Mouse (Mus musculus): ENCODE data around the gene Lgals1. TPM values are rescaled to one million over a fixed set of nuclear protein-coding genes. Genes with fewer than 3 reads are reported as not detected.

Lgals1 gene
- polyA plus RNA-seq, 1 experiment from 2014 or later, result 718 TPM

DNA sequence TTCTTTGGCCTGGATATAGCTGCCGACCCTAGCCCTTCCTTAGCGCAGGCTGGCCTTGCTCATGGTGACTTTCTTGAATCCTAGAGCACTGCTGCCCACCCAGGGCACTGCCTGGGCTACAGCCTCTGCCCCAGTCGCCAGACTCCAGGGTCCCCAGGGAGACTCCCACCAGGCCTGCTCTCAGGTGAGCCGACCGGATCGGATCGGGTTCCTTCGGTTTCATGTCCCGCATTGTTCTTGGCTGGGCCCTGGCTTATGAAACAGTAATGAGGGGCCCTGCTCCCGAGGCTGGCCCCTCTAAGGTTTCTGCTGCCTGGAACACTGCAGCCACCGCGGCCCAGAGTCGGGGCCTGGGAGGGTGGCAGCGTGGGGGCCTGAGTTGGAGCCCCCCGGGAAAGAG is 30.5 kb downstream of the Lgals1 start:
- no peak overlapping the region for H3K9ac ChIP-seq (ENCODE audit: low read length)

DNA sequence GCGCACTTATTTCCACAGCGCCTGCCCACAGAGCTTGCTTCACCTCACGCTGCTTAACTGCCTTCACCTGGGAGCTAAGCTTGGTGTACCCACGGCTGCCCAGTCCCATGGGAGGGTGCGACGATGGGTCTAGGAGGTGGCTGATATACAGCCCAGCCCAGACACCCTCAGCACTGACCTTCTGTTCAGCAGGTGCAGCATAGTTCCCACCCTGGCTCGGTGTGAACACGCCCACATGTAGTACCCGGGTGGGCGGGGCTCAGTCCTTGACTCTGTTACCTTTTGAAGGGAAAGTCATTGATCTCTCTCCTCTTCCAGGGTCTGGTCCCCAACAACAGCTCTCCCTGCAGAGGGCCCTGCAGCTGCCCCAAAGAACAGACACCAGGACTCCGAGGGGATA is 33.0 kb downstream of the Lgals1 start:
- no peak for ATAC-seq (replicated peaks; ENCODE audit: extremely low read depth, insufficient read depth, low FRiP score)
- WGBS, result 82% methylated on average over 11 of the region's 11 CpGs

More for the DNA sequence above, 30.5 kb downstream of the Lgals1 start:
- ATAC-seq (replicated peaks; ENCODE audit: extremely low read depth, insufficient read depth, low FRiP score), result no peak
- H3K9me3 ChIP-seq (replicated peaks; ENCODE audit: control insufficient read depth, low read length), result no peaks in the 10 kb centered on the region
- WGBS, result 42% methylated on average over 15 of the region's 15 CpGs
- H3K27me3 ChIP-seq (ENCODE audit: control insufficient read depth, insufficient read depth, low read length), result no peaks in the 10 kb centered on the region
- no peak overlapping the region for H3K4me3 ChIP-seq (ENCODE audit: low read length)
- H3K27ac ChIP-seq (ENCODE audit: low read length), result no peak overlapping the region
- H3K36me3 ChIP-seq (ENCODE audit: control insufficient read depth, insufficient read depth), result no peaks in the 10 kb centered on the region
- no peaks in the 10 kb centered on the region for H3K4me1 ChIP-seq (ENCODE audit: control insufficient read depth, insufficient read depth, low read length)
- H3K4me2 ChIP-seq (ENCODE audit: low read depth, low read length), result no peak overlapping the region

DNA sequence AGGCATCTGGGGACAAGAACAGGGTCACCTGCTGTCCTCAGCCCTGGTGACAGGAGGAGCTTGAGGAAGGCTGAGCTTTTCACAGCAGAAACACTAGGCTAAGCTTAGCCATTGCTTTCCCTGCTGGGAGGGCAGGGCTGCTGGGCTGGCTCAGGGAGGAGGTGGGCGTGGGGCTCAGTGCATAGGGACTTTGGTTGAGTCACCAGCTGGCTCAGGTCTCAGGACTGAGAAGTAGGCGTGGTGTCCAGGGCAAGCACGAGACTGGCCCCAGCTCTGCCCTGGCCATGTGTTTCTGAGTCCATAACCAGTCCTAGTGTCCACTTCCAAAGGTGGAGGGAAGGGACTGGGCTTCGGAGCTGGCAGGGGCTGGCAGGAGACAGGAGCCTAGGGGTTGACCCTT is 33.6 kb downstream of the Lgals1 start:
- Histone ChIP-seq H3K9ac (ENCODE audit: low read length) (no peak overlapping the region), H3K27ac (ENCODE audit: low read length) (no peak overlapping the region), H3K36me3 (ENCODE audit: control insufficient read depth, insufficient read depth) (no peaks in the 10 kb centered on the region), H3K27me3 (ENCODE audit: control insufficient read depth, insufficient read depth, low read length) (no peaks in the 10 kb centered on the region), H3K4me1 (ENCODE audit: control insufficient read depth, insufficient read depth, low read length) (0 out of 2 replicates have a peak, but pooled peaks cover 3% of the 10 kb centered on the region), H3K4me2 (ENCODE audit: low read depth, low read length) (no peak overlapping the region), H3K9me3 (replicated peaks; ENCODE audit: control insufficient read depth, low read length) (no peaks in the 10 kb centered on the region), H3K4me3 (ENCODE audit: low read length) (no peak overlapping the region)
- no peak for ATAC-seq (replicated peaks; ENCODE audit: extremely low read depth, insufficient read depth, low FRiP score)
- 69% methylated on average over 4 of the region's 4 CpGs for WGBS

More for the DNA sequence above, 33.0 kb downstream of the Lgals1 start:
- Histone ChIP-seq H3K27me3 (ENCODE audit: control insufficient read depth, insufficient read depth, low read length) (no peaks in the 10 kb centered on the region), H3K4me2 (ENCODE audit: low read depth, low read length) (no peak overlapping the region), H3K9me3 (replicated peaks; ENCODE audit: control insufficient read depth, low read length) (no peaks in the 10 kb centered on the region), H3K9ac (ENCODE audit: low read length) (no peak overlapping the region), H3K4me1 (ENCODE audit: control insufficient read depth, insufficient read depth, low read length) (0 out of 2 replicates have a peak, but pooled peaks cover 3% of the 10 kb centered on the region), H3K4me3 (ENCODE audit: low read length) (no peak overlapping the region), H3K36me3 (ENCODE audit: control insufficient read depth, insufficient read depth) (no peaks in the 10 kb centered on the region), H3K27ac (ENCODE audit: low read length) (no peak overlapping the region)

GRCm38 (mm10) chr15:78962885-78963284 is 36.4 kb downstream of the Lgals1 start:
- H3K27me3 ChIP-seq (ENCODE audit: control insufficient read depth, insufficient read depth, low read length), result no peaks in the 10 kb centered on the region
- no peak; the same call in 1 of the 2 replicates for ATAC-seq (replicated peaks; ENCODE audit: extremely low read depth, insufficient read depth, low FRiP score)
- no peaks in the 10 kb centered on the region for H3K36me3 ChIP-seq (ENCODE audit: control insufficient read depth, insufficient read depth)

GRCm38 (mm10) chr15:78971626-78972025 is 45.1 kb downstream of the Lgals1 start:
- no peaks in the 10 kb centered on the region for H3K9me3 ChIP-seq (replicated peaks; ENCODE audit: control insufficient read depth, low read length)
- no peak overlapping the region for H3K9ac ChIP-seq (ENCODE audit: low read length)
- no peak overlapping the region for H3K27ac ChIP-seq (ENCODE audit: low read length)
- WGBS, result 53% methylated on average over 6 of the region's 6 CpGs
- no peak overlapping the region for H3K4me3 ChIP-seq (ENCODE audit: low read length)
- H3K4me1 ChIP-seq (ENCODE audit: control insufficient read depth, insufficient read depth, low read length), result no peaks in the 10 kb centered on the region
- H3K4me2 ChIP-seq (ENCODE audit: low read depth, low read length), result no peak overlapping the region
- H3K27me3 ChIP-seq (ENCODE audit: control insufficient read depth, insufficient read depth, low read length), result no peaks in the 10 kb centered on the region
- no peaks in the 10 kb centered on the region for H3K36me3 ChIP-seq (ENCODE audit: control insufficient read depth, insufficient read depth)
- no peak for ATAC-seq (replicated peaks; ENCODE audit: extremely low read depth, insufficient read depth, low FRiP score)

More at GRCm38 (mm10) chr15:78962885-78963284, 36.4 kb downstream of the Lgals1 start:
- no peak overlapping the region for H3K27ac ChIP-seq (ENCODE audit: low read length)
- H3K9me3 ChIP-seq (replicated peaks; ENCODE audit: control insufficient read depth, low read length), result no peaks in the 10 kb centered on the region
- no peak overlapping the region for H3K4me2 ChIP-seq (ENCODE audit: low read depth, low read length)
- WGBS, result 25% methylated on average over 2 of the region's 2 CpGs
- 0 out of 2 replicates have a peak, but pooled peaks cover 3% of the 10 kb centered on the region for H3K4me1 ChIP-seq (ENCODE audit: control insufficient read depth, insufficient read depth, low read length)
- no peak overlapping the region for H3K4me3 ChIP-seq (ENCODE audit: low read length)
- no peak overlapping the region for H3K9ac ChIP-seq (ENCODE audit: low read length)

- no peak overlapping the region for H3K27ac ChIP-seq (ENCODE audit: low read length)
- ATAC-seq (replicated peaks; ENCODE audit: extremely low read depth, insufficient read depth, low FRiP score), result no peak
- H3K36me3 ChIP-seq (ENCODE audit: control insufficient read depth, insufficient read depth), result no peaks in the 10 kb centered on the region
- H3K4me2 ChIP-seq (ENCODE audit: low read depth, low read length), result no peak overlapping the region
- no peaks in the 10 kb centered on the region for H3K27me3 ChIP-seq (ENCODE audit: control insufficient read depth, insufficient read depth, low read length)
- H3K9me3 ChIP-seq (replicated peaks; ENCODE audit: control insufficient read depth, low read length), result no peaks in the 10 kb centered on the region
- no peak overlapping the region for H3K4me3 ChIP-seq (ENCODE audit: low read length)
- WGBS, result 77% methylated on average over 7 of the region's 7 CpGs
- H3K4me1 ChIP-seq (ENCODE audit: control insufficient read depth, insufficient read depth, low read length), result peaks cover 6% of the 10 kb centered on the region
- no peak overlapping the region for H3K9ac ChIP-seq (ENCODE audit: low read length)
Observed at GRCm38 (mm10) chr15:78973950-78974349, 47.4 kb downstream of the Lgals1 start.

DNA sequence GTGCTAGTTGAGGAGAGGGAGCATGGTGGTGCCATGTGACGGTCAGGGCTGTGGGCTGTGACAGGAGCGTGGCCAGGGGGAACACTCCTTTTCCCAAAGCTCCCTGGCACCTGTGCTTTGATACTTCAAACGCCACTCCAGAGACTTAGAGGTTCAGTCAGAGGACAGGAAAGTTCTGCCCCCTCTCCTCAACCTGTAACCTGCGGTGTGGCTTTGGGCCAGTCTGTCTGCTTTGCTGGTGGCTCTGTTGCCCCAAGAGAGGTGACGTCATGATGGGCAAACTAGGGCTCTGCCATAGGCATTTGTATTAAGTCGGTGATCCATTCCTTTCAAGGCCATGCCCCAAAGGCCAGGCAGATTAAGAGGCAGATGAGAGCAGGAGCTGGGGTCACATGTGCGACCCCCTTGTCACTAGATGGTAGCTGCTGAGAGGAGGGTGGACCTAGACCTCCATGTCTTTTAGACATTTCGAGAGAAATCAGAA is 51.2 kb downstream of the Lgals1 start:
- WGBS, result 88% methylated on average over 8 of the region's 8 CpGs
- H3K9me3 ChIP-seq (replicated peaks; ENCODE audit: control insufficient read depth, low read length), result no peaks in the 10 kb centered on the region
- no peaks in the 10 kb centered on the region for H3K27me3 ChIP-seq (ENCODE audit: control insufficient read depth, insufficient read depth, low read length)
- H3K4me2 ChIP-seq (ENCODE audit: low read depth, low read length), result no peak overlapping the region
- peaks cover 19% of the 10 kb centered on the region for H3K4me1 ChIP-seq (ENCODE audit: control insufficient read depth, insufficient read depth, low read length)
- no peaks in the 10 kb centered on the region for H3K36me3 ChIP-seq (ENCODE audit: control insufficient read depth, insufficient read depth)
- no peak for ATAC-seq (replicated peaks; ENCODE audit: extremely low read depth, insufficient read depth, low FRiP score)
- no peak overlapping the region for H3K27ac ChIP-seq (ENCODE audit: low read length)
- H3K9ac ChIP-seq (ENCODE audit: low read length), result no peak overlapping the region
- H3K4me3 ChIP-seq (ENCODE audit: low read length), result no peak overlapping the region

GRCm38 (mm10) chr15:78978875-78979274 is 52.4 kb downstream of the Lgals1 start:
- H3K27me3 ChIP-seq (ENCODE audit: control insufficient read depth, insufficient read depth, low read length), result no peaks in the 10 kb centered on the region
- H3K4me1 ChIP-seq (ENCODE audit: control insufficient read depth, insufficient read depth, low read length), result peaks cover 23% of the 10 kb centered on the region
- H3K36me3 ChIP-seq (ENCODE audit: control insufficient read depth, insufficient read depth), result no peaks in the 10 kb centered on the region
- ATAC-seq (replicated peaks; ENCODE audit: extremely low read depth, insufficient read depth, low FRiP score), result peak; percentile 30
- peak overlapping the region; percentile 45; the same call in 1 of the 2 replicates for H3K27ac ChIP-seq (ENCODE audit: low read length)
- H3K9ac ChIP-seq (ENCODE audit: low read length), result 0 out of 2 replicates have a peak overlapping the region, but pooled peaks have one; percentile 11
- 7% methylated on average over 4 of the region's 4 CpGs for WGBS
- no peak overlapping the region for H3K4me2 ChIP-seq (ENCODE audit: low read depth, low read length)
- H3K4me3 ChIP-seq (ENCODE audit: low read length), result no peak overlapping the region
- no peaks in the 10 kb centered on the region for H3K9me3 ChIP-seq (replicated peaks; ENCODE audit: control insufficient read depth, low read length)

Measured in heart, embryonic 16.5 days (tissue).